8 mouse cellular contexts compared by ENCODE assay signal in the genomic region with DNA sequence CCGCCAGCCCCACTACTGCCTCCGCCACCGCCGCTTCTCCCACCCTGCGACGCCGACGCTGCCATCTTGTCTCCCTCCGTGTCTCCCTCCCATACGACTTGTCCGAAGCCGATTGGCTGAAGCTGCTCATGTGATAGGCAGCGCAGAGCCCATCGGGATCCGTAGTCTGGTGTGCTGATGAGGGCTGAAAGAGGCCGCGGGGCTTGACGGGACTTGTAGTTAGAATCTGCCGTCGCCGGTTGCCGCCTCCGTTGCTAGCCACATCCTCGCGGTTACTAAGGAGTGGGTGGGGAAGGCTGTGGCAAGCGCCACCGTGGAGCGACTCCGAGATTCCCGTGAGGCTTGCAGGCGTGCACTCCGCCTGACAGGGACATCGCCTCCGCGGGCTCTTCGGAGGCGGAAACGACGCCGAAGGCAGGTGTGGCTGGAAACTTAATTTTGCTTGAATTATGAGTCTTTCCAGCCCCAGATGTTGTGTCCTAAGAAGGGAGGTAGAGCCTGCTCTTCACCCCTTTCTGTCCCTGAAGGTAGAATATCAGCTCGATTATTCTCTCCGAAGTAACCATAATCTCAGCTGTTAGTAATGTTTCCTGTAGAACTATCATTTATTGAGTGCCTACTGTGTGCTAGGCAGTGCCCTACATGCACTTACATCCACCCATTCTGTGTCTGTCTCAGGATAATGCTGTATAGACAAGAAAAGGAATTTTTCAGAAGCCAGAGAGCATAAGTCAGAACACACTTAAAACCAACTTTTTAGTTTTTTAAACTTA. TPM values are rescaled to one million over a fixed set of nuclear protein-coding genes. Genes with fewer than 3 reads are reported as not detected.
DNase-seq lines count a peak whose midpoint lies in the region; ATAC-seq and TF ChIP-seq lines count a peak whose summit lies in the region.

A gene (plus strand): TSS at position 304 of the 773 bp plus-strand sequence.

- peak; percentile 92 to 94 for DNase-seq in gastrocnemius, adult 8-10 months (ENCODE audit: low spot score in 2 of 2)
- peak; percentile 94 for DNase-seq in hindlimb bud, embryonic 11.5 days (ENCODE audit: extremely low spot score, low read depth, low spot score)
- DNase-seq in left cerebral cortex, adult 8-10 months (ENCODE audit: low spot score in 2 of 2) = peak; percentile 90 to 99
- DNase-seq in right cerebral cortex, postnatal 10 days (ENCODE audit: low spot score in 2 of 2) = peak; percentile 99 to 100
- DNase-seq in urinary bladder, postnatal 25 days (ENCODE audit: low spot score) = peak; percentile 85

- peaks cover 10% of the 10 kb centered on the region for H3K4me1 ChIP-seq in cortical plate, adult 2 months (ENCODE audit: control insufficient read depth, insufficient read depth, low read length)
- H3K4me1 ChIP-seq in megakaryocyte, embryonic 14.5 days = peaks cover 56% of the 10 kb centered on the region

- TF ChIP-seq POLR2A in cortical plate, adult 2 months (IDR thresholded peaks at IDR 0.05; ENCODE audit: extremely low read depth, insufficient read depth, low read length) = peak; percentile 91; the same call in 1 of the 2 replicates

- H3K4me3 ChIP-seq in cortical plate, adult 2 months (ENCODE audit: insufficient read depth, low read length) = peak within 1 kb of the TSS; percentile 63
- H3K4me3 ChIP-seq in megakaryocyte, embryonic 14.5 days (replicated peaks) = peak within 1 kb of the TSS; percentile 97

- peak; percentile 84 for ATAC-seq in activated CD4-positive, CD25-positive, alpha-beta regulatory T cell, adult 4 months

- peaks cover 2% of the 10 kb centered on the region for H3K27me3 ChIP-seq in megakaryocyte, embryonic 14.5 days (replicated peaks)

- H3K27ac ChIP-seq in cortical plate, adult 2 months (ENCODE audit: insufficient read depth, low read length) = no peak within 1 kb of the TSS

- no peaks in the 10 kb centered on the region for H3K9me3 ChIP-seq in megakaryocyte, embryonic 14.5 days

- TF ChIP-seq CTCF in cortical plate, adult 2 months (IDR thresholded peaks at IDR 0.05; ENCODE audit: extremely low read depth, insufficient read depth, low read length) = no peak

- peaks cover 25% of the 10 kb centered on the region for H3K36me3 ChIP-seq in megakaryocyte, embryonic 14.5 days (replicated peaks; ENCODE audit: low read length)

RNA-seq across cellular contexts. Expression of the gene that starts here (rescaled TPM):
- polyA plus RNA-seq in activated CD4-positive, CD25-positive, alpha-beta regulatory T cell, adult 4 months (2017; shearing (Covaris generic)) = under 1 TPM; 0.32 to 0.34 TPM
- 0.96 and 1.3 TPM in 2 replicates for polyA plus RNA-seq in cortical plate, adult 2 months (2012; rRNA removed)
- under 1 TPM; 0.31 to 0.80 (median 0.74) TPM for total RNA-seq in gastrocnemius, adult 8-10 months (2022)
- total RNA-seq in left cerebral cortex, adult 8-10 months (2022) = 1 to 10 TPM; 1.2 to 2.2 (median 1.4) TPM
- 0.08 TPM in 1 of 2 replicates, not detected in the other for polyA plus RNA-seq in megakaryocyte, embryonic 14.5 days (2012; ENCODE audit: insufficient read depth, low replicate concordance)

Comparison
In these comparisons a context has a peak if more than half of its experiments do, and no peak if none do; other contexts are left out.
1. Peak in ATAC-seq in activated CD4-positive, CD25-positive, alpha-beta regulatory T cell, adult 4 months; RNA of the gene not detected or under 1 TPM.
2. Peak in DNase-seq in gastrocnemius, adult 8-10 months; RNA of the gene not detected or under 1 TPM.